Mouse (Mus musculus) stomach, postnatal 0 days (tissue): Measurements from ENCODE around the gene Cbx2.

Experiments
- CTCF ChIP-seq: IDR thresholded peaks from 2 replicates; pipeline ENCODE4 v1.5.1; 2016; ENCODE audit warnings: antibody characterized with exemption, low read depth, mild to moderate bottlenecking, moderate library complexity
- EP300 ChIP-seq: optimal IDR thresholded peaks from 2 replicates; pipeline ENCODE3; 2016; ENCODE audit warnings: antibody characterized with exemption

DNA sequence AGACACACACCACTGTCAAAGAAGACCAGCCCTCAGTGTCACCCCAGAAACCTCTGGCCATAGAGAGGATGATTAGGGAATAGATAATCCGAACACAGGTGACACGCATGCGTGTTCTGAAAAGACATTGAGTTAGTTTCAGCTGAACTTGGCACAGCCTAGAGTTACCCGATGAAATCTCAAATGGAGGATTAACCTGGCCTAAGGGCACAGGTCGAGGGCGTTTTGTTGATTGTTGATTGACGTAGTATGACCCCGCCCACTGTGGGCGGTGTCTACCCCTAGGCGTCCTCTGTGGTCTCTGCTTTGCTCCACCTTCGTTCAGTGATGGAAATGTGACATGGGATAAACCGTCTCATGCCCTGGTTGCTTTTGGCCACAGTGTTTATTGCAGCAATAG, 46.8 kb upstream of the Cbx2 start:
- no peak for TF ChIP-seq CTCF
- no peak for TF ChIP-seq EP300
